Mouse (Mus musculus): ENCODE results near the gene Hspd1. TPM values are rescaled to one million over a fixed set of nuclear protein-coding genes. Genes with fewer than 3 reads are reported as not detected.

Gene Hspd1
- polyA plus RNA-seq, 1 experiment, result not detected

GRCm38 (mm10) chr1:55031026-55031779 lies 56.8 kb downstream of the Hspd1 start:
- no peak for TF ChIP-seq POLR2A (IDR thresholded peaks at IDR 0.05; ENCODE audit: insufficient read depth, low read depth, low read length)
- TF ChIP-seq CTCF (IDR thresholded peaks at IDR 0.05; ENCODE audit: insufficient read depth, low read depth, low read length), result no peak
- Histone ChIP-seq H3K4me1 (ENCODE audit: control insufficient read depth, insufficient read depth, low read length) (no peaks in the 10 kb centered on the region), H3K4me3 (ENCODE audit: insufficient read depth, low read depth, low read length) (no peak overlapping the region), H3K27ac (ENCODE audit: insufficient read depth, low read depth, low read length) (no peak overlapping the region)

GRCm38 (mm10) chr1:55029446-55029845 lies 58.6 kb downstream of the Hspd1 start:
- WGBS, result 78% methylated on average over 4 of the region's 4 CpGs
- Histone ChIP-seq H3K4me3 (ENCODE audit: insufficient read depth, low read depth, low read length) (no peak overlapping the region), H3K4me1 (ENCODE audit: control insufficient read depth, insufficient read depth, low read length) (0 out of 2 replicates have a peak, but pooled peaks cover 2% of the 10 kb centered on the region), H3K27ac (ENCODE audit: insufficient read depth, low read depth, low read length) (no peak overlapping the region)
- TF ChIP-seq CTCF (IDR thresholded peaks at IDR 0.05; ENCODE audit: insufficient read depth, low read depth, low read length) (no peak), POLR2A (IDR thresholded peaks at IDR 0.05; ENCODE audit: insufficient read depth, low read depth, low read length) (no peak)

GRCm38 (mm10) chr1:55028512-55029249 lies 59.4 kb downstream of the Hspd1 start:
- H3K4me1 ChIP-seq (ENCODE audit: control insufficient read depth, insufficient read depth, low read length), result 0 out of 2 replicates have a peak, but pooled peaks cover 2% of the 10 kb centered on the region
- no peak overlapping the region; the same call in 1 of the 2 replicates for H3K27ac ChIP-seq (ENCODE audit: insufficient read depth, low read depth, low read length)
- no peak for TF ChIP-seq POLR2A (IDR thresholded peaks at IDR 0.05; ENCODE audit: insufficient read depth, low read depth, low read length)
- TF ChIP-seq CTCF (IDR thresholded peaks at IDR 0.05; ENCODE audit: insufficient read depth, low read depth, low read length), result no peak
- WGBS, result 86% methylated on average over 11 of the region's 11 CpGs
- H3K4me3 ChIP-seq (ENCODE audit: insufficient read depth, low read depth, low read length), result no peak overlapping the region

GRCm38 (mm10) chr1:55027966-55028365 lies 60.1 kb downstream of the Hspd1 start:
- H3K4me3 ChIP-seq (ENCODE audit: insufficient read depth, low read depth, low read length), result no peak overlapping the region

More at GRCm38 (mm10) chr1:55027966-55028365, 60.1 kb downstream of the Hspd1 start:
- 0 out of 2 replicates have a peak, but pooled peaks cover 2% of the 10 kb centered on the region for H3K4me1 ChIP-seq (ENCODE audit: control insufficient read depth, insufficient read depth, low read length)
- WGBS, result 91% methylated on average over 1 of the region's 1 CpGs
- no peak overlapping the region for H3K27ac ChIP-seq (ENCODE audit: insufficient read depth, low read depth, low read length)
- TF ChIP-seq CTCF (IDR thresholded peaks at IDR 0.05; ENCODE audit: insufficient read depth, low read depth, low read length), result no peak
- TF ChIP-seq POLR2A (IDR thresholded peaks at IDR 0.05; ENCODE audit: insufficient read depth, low read depth, low read length), result no peak

Other genes with a start within 250 kb of the Hspd1 start
- not detected in 2 replicates for gene Ankrd44, start 161.9 kb downstream of the Hspd1 start, polyA plus RNA-seq (2012; ENCODE audit: insufficient read depth, insufficient read length, low replicate concordance, missing spikeins)
- 306 and 828 TPM in 2 replicates for gene Sf3b1, start 60.8 kb downstream of the Hspd1 start, polyA plus RNA-seq (2012; ENCODE audit: insufficient read depth, insufficient read length, low replicate concordance, missing spikeins)
- gene Coq10b, start 35.5 kb downstream of the Hspd1 start, polyA plus RNA-seq (2012; ENCODE audit: insufficient read depth, insufficient read length, low replicate concordance, missing spikeins), result not detected in 2 replicates
- not detected in 2 replicates for gene Hspe1, start 111 bp downstream of the Hspd1 start, polyA plus RNA-seq (2012; ENCODE audit: insufficient read depth, insufficient read length, low replicate concordance, missing spikeins)
- 125 TPM in 1 of 2 replicates, not detected in the other for gene Mob4, start 43.0 kb upstream of the Hspd1 start, polyA plus RNA-seq (2012; ENCODE audit: insufficient read depth, insufficient read length, low replicate concordance, missing spikeins)
- not detected in 2 replicates for gene Rftn2, start 138.5 kb upstream of the Hspd1 start, polyA plus RNA-seq (2012; ENCODE audit: insufficient read depth, insufficient read length, low replicate concordance, missing spikeins)
- not detected in 2 replicates for gene Mars2, start 148.9 kb upstream of the Hspd1 start, polyA plus RNA-seq (2012; ENCODE audit: insufficient read depth, insufficient read length, low replicate concordance, missing spikeins)